Mouse (Mus musculus): ENCODE results near the gene Vstm5. TPM values are rescaled to one million over a fixed set of nuclear protein-coding genes. Genes with fewer than 3 reads are reported as not detected.

The Vstm5 gene
- polyA plus RNA-seq, 1 experiment, result not detected

GRCm38 (mm10) chr9:15263487-15263886 lies 24.6 kb downstream of the Vstm5 start:
- no peak for TF ChIP-seq USF1 (IDR thresholded peaks at IDR 0.05; ENCODE audit: low read depth)
- no peak for TF ChIP-seq FOSL1 (IDR thresholded peaks at IDR 0.05; ENCODE audit: insufficient read depth, low read length, poor library complexity, severe bottlenecking)
- TF ChIP-seq MAX (IDR thresholded peaks at IDR 0.05), result no peak
- TF ChIP-seq CEBPB (IDR thresholded peaks at IDR 0.05; ENCODE audit: low read depth), result no peak
- no peak for TF ChIP-seq MYOG (IDR thresholded peaks at IDR 0.05; ENCODE audit: control insufficient read depth, extremely low read depth, insufficient read length)
- no peak for TF ChIP-seq MYOD1 (IDR thresholded peaks at IDR 0.05; ENCODE audit: control insufficient read depth, insufficient read length, low read depth)
- no peak for TF ChIP-seq CTCF (IDR thresholded peaks at IDR 0.05; ENCODE audit: control insufficient read depth, insufficient read depth, insufficient read length)
- no peaks in the 10 kb centered on the region for H3K79me2 ChIP-seq (ENCODE audit: control insufficient read depth, insufficient read depth)
- no peak overlapping the region for H3K4me3 ChIP-seq (ENCODE audit: insufficient read depth, poor library complexity, severe bottlenecking)
- no peaks in the 10 kb centered on the region for H3K79me3 ChIP-seq (ENCODE audit: low read depth)
- no peaks in the 10 kb centered on the region for H3K27me3 ChIP-seq (ENCODE audit: control insufficient read depth, insufficient read depth, insufficient read length)
- no peak overlapping the region for H3ac ChIP-seq (ENCODE audit: control insufficient read depth, insufficient read length, low read depth)
- peaks cover 69% of the 10 kb centered on the region for H3K36me3 ChIP-seq (ENCODE audit: control insufficient read depth, insufficient read depth)

GRCm38 (mm10) chr9:15273981-15274380 lies 35.1 kb downstream of the Vstm5 start:
- TF ChIP-seq USF1 (IDR thresholded peaks at IDR 0.05; ENCODE audit: low read depth) (no peak), FOSL1 (IDR thresholded peaks at IDR 0.05; ENCODE audit: insufficient read depth, low read length, poor library complexity, severe bottlenecking) (no peak), CTCF (IDR thresholded peaks at IDR 0.05; ENCODE audit: control insufficient read depth, insufficient read depth, insufficient read length) (no peak), MYOG (IDR thresholded peaks at IDR 0.05; ENCODE audit: control insufficient read depth, extremely low read depth, insufficient read length) (no peak), CEBPB (IDR thresholded peaks at IDR 0.05; ENCODE audit: low read depth) (no peak), MAX (IDR thresholded peaks at IDR 0.05) (no peak), MYOD1 (IDR thresholded peaks at IDR 0.05; ENCODE audit: control insufficient read depth, insufficient read length, low read depth) (no peak)
- H3K79me3 ChIP-seq (ENCODE audit: low read depth), result peaks cover 17% of the 10 kb centered on the region
- H3K4me3 ChIP-seq (ENCODE audit: insufficient read depth, poor library complexity, severe bottlenecking), result no peak overlapping the region
- peaks cover 30% of the 10 kb centered on the region for H3K79me2 ChIP-seq (ENCODE audit: control insufficient read depth, insufficient read depth)
- H3ac ChIP-seq (ENCODE audit: control insufficient read depth, insufficient read length, low read depth), result no peak overlapping the region
- peaks cover 74% of the 10 kb centered on the region for H3K36me3 ChIP-seq (ENCODE audit: control insufficient read depth, insufficient read depth)
- no peaks in the 10 kb centered on the region for H3K27me3 ChIP-seq (ENCODE audit: control insufficient read depth, insufficient read depth, insufficient read length)

- Histone ChIP-seq H3K4me3 (ENCODE audit: insufficient read depth, poor library complexity, severe bottlenecking) (no peak overlapping the region), H3K36me3 (ENCODE audit: control insufficient read depth, insufficient read depth) (peaks cover 46% of the 10 kb centered on the region), H3K27me3 (ENCODE audit: control insufficient read depth, insufficient read depth, insufficient read length) (no peaks in the 10 kb centered on the region), H3K79me3 (ENCODE audit: low read depth) (peaks cover 23% of the 10 kb centered on the region), H3ac (ENCODE audit: control insufficient read depth, insufficient read length, low read depth) (no peak overlapping the region), H3K79me2 (ENCODE audit: control insufficient read depth, insufficient read depth) (peaks cover 36% of the 10 kb centered on the region)
- TF ChIP-seq FOSL1 (IDR thresholded peaks at IDR 0.05; ENCODE audit: insufficient read depth, low read length, poor library complexity, severe bottlenecking) (no peak), CTCF (IDR thresholded peaks at IDR 0.05; ENCODE audit: control insufficient read depth, insufficient read depth, insufficient read length) (no peak), MYOG (IDR thresholded peaks at IDR 0.05; ENCODE audit: control insufficient read depth, extremely low read depth, insufficient read length) (no peak), MAX (IDR thresholded peaks at IDR 0.05) (no peak), CEBPB (IDR thresholded peaks at IDR 0.05; ENCODE audit: low read depth) (no peak), MYOD1 (IDR thresholded peaks at IDR 0.05; ENCODE audit: control insufficient read depth, insufficient read length, low read depth) (no peak), USF1 (IDR thresholded peaks at IDR 0.05; ENCODE audit: low read depth) (no peak)
Observed at GRCm38 (mm10) chr9:15276855-15277254, 38.0 kb downstream of the Vstm5 start.

GRCm38 (mm10) chr9:15278343-15278742 lies 39.5 kb downstream of the Vstm5 start:
- no peak for TF ChIP-seq USF1 (IDR thresholded peaks at IDR 0.05; ENCODE audit: low read depth)
- H3K36me3 ChIP-seq (ENCODE audit: control insufficient read depth, insufficient read depth), result peaks cover 31% of the 10 kb centered on the region
- peaks cover 36% of the 10 kb centered on the region for H3K79me2 ChIP-seq (ENCODE audit: control insufficient read depth, insufficient read depth)

GRCm38 (mm10) chr9:15279139-15279648 lies 40.3 kb downstream of the Vstm5 start:
- TF ChIP-seq MAX (IDR thresholded peaks at IDR 0.05), result no peak
- Histone ChIP-seq H3K36me3 (ENCODE audit: control insufficient read depth, insufficient read depth) (peaks cover 22% of the 10 kb centered on the region), H3K79me3 (ENCODE audit: low read depth) (peaks cover 23% of the 10 kb centered on the region), H3ac (ENCODE audit: control insufficient read depth, insufficient read length, low read depth) (peak overlapping the region; percentile 99), H3K4me3 (ENCODE audit: insufficient read depth, poor library complexity, severe bottlenecking) (peak overlapping the region; percentile 64), H3K27me3 (ENCODE audit: control insufficient read depth, insufficient read depth, insufficient read length) (no peaks in the 10 kb centered on the region), H3K79me2 (ENCODE audit: control insufficient read depth, insufficient read depth) (peaks cover 36% of the 10 kb centered on the region)

More at GRCm38 (mm10) chr9:15278343-15278742, 39.5 kb downstream of the Vstm5 start:
- Histone ChIP-seq H3K79me3 (ENCODE audit: low read depth) (peaks cover 23% of the 10 kb centered on the region), H3K4me3 (ENCODE audit: insufficient read depth, poor library complexity, severe bottlenecking) (peak overlapping the region; percentile 64), H3ac (ENCODE audit: control insufficient read depth, insufficient read length, low read depth) (no peak overlapping the region), H3K27me3 (ENCODE audit: control insufficient read depth, insufficient read depth, insufficient read length) (no peaks in the 10 kb centered on the region)

- peak; percentile 65 for TF ChIP-seq USF1 (IDR thresholded peaks at IDR 0.05; ENCODE audit: low read depth)
- no peak for TF ChIP-seq CEBPB (IDR thresholded peaks at IDR 0.05; ENCODE audit: low read depth)
- no peak for TF ChIP-seq FOSL1 (IDR thresholded peaks at IDR 0.05; ENCODE audit: insufficient read depth, low read length, poor library complexity, severe bottlenecking)
- Histone ChIP-seq H3K79me2 (ENCODE audit: control insufficient read depth, insufficient read depth) (peaks cover 36% of the 10 kb centered on the region), H3K27me3 (ENCODE audit: control insufficient read depth, insufficient read depth, insufficient read length) (no peaks in the 10 kb centered on the region), H3K36me3 (ENCODE audit: control insufficient read depth, insufficient read depth) (peaks cover 16% of the 10 kb centered on the region), H3K79me3 (ENCODE audit: low read depth) (peaks cover 23% of the 10 kb centered on the region), H3ac (ENCODE audit: control insufficient read depth, insufficient read length, low read depth) (peak within 1 kb of the TSS; percentile 99), H3K4me3 (ENCODE audit: insufficient read depth, poor library complexity, severe bottlenecking) (peak within 1 kb of the TSS; percentile 64)
Observed at GRCm38 (mm10) chr9:15279649-15280490, 41.0 kb downstream of the Vstm5 start, which contains the start of gene Med17. TSS of gene Med17 (minus strand) at chr9:15279931.

Data from C2C12 (cell line).